Mouse (Mus musculus): ENCODE data around the gene Nol6.
A peak's percentile ranks its signal among the peaks of the same experiment; 100 is the strongest.

The Nol6 gene

DNA sequence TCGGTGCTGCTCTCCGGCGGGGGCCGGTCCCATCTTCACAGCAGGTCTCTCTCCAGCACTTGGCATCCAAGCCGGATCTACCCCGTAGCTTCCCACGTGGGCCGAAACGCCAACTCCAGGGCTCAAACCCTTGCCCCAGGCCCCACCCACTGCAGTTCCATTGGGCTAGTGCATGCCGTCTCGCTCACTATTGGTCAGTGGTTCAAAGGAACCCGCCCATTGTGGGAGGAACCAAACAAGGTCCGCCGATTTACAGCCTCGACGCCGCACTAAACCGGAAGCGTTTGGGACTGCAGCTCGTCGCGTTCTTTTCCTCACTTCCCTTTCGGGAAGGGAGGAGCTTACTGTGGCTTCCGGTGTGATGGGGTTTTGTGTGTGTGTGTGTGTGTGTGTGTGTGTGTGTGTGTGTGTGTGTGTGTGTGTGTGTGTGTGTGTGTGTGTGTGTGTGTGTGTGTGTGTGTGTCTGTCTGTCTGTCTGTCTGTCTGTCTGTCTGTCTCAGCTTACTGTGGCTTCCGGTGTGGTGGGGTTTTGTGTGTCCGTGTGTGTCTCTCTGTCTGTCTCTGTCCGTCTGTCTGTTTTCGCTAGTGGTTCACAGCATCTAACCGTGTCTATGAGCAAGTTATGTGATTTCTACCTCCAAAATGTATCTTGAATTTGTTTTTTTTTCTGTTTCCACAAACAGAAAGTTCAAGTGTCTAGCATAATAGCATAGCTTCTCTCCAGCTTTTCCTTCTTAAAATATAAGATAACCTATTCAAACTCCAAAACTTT is at the start of gene Nol6:
Gene Nol6 (minus strand): TSS at position 276 of the 772 bp plus-strand sequence.
- peak; percentile 99 for DNase-seq (ENCODE audit: inconsistent age in 2 of 2, low spot score in 1 of 2)

DNA sequence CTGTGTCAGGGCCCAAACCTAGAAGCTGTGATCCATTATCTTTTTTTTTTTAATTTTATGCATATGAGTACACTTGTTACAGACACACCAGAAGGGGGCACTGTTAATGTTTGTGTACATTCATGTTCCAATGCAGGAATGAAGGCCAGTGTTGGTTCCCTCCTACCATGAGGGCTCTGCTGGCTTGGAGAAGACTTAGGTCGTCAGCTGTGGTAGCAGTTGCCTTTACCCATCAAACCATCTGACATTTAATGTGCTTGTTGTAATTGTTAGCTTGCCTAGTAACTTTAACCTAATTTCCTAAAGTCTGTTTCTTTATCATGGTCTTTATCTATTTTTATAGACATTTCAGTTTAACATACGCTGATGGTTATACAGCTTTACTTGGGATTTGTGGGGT is 46.7 kb upstream of the Nol6 start:
- DNase-seq (ENCODE audit: inconsistent age in 2 of 2, low spot score in 1 of 2), result no peak

DNA sequence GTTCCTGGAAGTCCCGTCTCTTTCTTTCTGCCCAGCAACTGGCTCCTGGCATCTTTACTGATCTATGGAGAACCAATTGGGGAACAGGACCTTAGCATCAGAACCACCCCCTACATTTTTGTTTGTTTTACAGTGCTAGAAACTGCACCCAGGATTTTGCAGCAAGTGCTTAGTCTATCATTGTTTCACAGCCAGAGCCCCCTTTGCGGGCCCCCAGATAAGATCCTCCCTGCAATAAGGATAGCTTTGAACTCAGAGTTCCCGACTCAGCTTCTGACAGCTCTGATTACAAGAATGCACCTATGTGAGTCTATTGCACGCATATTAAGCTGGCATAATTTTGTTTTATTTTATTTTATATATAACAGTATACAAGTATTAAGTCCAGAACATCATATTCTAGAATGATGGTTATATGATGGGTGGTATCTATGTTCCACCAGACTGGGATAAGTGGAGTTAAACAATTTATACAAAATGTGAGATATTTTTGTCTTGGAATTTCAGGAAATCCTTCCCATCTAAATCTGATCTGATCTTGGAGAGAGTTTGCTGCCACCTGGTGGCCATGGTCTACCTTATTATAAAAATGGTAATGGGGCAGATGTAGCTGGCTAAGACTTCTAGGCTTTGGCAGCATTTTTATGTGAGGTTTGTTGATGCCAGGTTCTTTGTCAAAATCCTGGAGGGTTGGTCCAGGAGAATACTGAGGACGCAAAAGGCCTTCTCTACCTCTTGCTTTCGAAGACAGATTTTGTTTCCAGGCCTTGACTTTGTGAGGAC is 41.6 kb upstream of the Nol6 start:
- DNase-seq (ENCODE audit: inconsistent age in 2 of 2, low spot score in 1 of 2), result peak; percentile 66 to 91

DNA sequence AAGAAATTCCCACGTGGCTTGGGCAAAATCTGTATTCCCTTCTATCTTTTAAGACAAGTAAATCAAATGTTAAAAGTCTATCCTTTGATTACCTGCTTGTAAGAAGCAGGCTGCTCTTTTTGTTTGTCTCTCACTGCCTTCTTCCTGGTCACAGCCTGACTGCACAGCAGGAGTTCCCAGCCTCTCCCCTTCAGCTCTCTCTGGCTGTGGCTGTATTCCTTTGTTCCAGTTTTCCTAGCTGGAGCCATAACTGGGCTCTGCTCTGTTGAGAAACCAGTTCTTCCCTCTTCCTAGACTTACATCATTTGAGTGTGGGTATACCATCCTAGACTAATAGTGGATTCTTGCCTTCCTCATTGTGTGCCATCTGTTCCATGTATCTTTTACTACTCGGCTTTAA is 40.7 kb upstream of the Nol6 start:
- DNase-seq (ENCODE audit: inconsistent age in 2 of 2, low spot score in 1 of 2), result no peak

- DNase-seq (ENCODE audit: inconsistent age in 2 of 2, low spot score in 1 of 2), result no peak
These were observed 37.0 kb upstream of the Nol6 start for GRCm38 (mm10) chr4:41161232-41161631.

- no peak for DNase-seq (ENCODE audit: inconsistent age in 2 of 2, low spot score in 1 of 2)
These were observed 34.0 kb upstream of the Nol6 start for GRCm38 (mm10) chr4:41158251-41158650.

DNA sequence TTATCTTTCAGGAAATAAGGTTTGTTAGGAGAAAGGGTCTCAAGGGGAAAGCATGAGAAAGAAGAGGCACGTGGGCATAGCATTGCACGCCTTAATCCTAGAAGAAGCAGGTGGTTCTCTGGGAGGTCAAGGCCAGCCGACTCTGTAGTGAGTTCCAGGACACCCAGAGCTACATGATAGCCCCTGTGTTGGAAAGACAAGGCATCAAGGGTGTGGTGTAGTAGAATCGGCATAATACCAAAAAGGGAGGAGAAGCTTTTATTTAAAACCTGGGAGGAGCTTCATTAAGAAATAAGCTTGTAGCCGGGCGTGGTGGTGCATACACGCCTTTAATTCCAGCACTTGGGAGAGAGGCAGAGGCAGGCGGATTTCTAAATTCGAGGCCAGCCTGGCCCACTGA is 32.7 kb upstream of the Nol6 start:
- DNase-seq (ENCODE audit: inconsistent age in 2 of 2, low spot score in 1 of 2), result no peak

- peak; percentile 71 to 81 for DNase-seq (ENCODE audit: inconsistent age in 2 of 2, low spot score in 1 of 2)
These were observed 28.9 kb upstream of the Nol6 start for GRCm38 (mm10) chr4:41153146-41153545.

DNA sequence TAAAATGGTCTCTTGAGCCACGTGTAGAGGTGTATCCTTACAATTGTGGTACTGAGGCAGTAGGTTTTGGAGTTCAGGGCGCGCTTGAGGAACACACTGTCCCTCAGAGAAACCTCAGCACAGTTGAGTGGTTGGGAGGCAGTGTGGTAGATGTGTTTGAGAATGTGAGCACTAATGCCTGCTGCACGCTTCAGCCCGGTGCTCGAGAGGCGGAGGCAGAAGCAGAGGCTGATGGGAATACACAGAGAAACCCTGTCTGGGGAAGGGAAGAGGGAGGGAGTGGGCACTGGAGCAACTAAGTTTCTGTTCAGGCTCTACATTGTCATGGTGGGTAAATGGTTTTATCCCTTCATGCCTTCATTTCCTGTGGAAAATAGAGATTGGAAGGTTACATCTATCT is 26.9 kb upstream of the Nol6 start:
- no peak for DNase-seq (ENCODE audit: inconsistent age in 2 of 2, low spot score in 1 of 2)

DNA sequence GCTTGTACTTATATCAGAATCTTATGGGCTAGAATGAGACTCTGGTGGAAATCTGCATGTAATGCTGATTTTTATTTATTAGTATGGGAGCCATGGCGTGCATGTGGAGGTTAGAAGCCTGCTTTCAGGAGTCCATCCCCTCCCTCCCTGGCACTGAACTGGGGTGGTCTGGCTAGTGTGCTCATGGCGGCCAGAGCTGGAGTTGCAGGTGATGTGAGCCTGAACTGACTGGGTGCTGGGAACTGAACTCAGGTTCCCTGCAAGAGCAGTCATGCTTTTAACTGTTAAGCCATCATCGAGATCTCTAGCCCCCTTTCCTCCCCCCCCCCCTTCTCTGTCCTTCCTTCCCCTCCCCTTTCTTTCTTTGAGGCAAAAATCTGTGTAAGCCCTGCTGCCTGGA is 25.6 kb upstream of the Nol6 start:
- no peak for DNase-seq (ENCODE audit: inconsistent age in 2 of 2, low spot score in 1 of 2)

- no peak for DNase-seq (ENCODE audit: inconsistent age in 2 of 2, low spot score in 1 of 2)
These were observed 18.3 kb upstream of the Nol6 start for GRCm38 (mm10) chr4:41142601-41143000.

DNA sequence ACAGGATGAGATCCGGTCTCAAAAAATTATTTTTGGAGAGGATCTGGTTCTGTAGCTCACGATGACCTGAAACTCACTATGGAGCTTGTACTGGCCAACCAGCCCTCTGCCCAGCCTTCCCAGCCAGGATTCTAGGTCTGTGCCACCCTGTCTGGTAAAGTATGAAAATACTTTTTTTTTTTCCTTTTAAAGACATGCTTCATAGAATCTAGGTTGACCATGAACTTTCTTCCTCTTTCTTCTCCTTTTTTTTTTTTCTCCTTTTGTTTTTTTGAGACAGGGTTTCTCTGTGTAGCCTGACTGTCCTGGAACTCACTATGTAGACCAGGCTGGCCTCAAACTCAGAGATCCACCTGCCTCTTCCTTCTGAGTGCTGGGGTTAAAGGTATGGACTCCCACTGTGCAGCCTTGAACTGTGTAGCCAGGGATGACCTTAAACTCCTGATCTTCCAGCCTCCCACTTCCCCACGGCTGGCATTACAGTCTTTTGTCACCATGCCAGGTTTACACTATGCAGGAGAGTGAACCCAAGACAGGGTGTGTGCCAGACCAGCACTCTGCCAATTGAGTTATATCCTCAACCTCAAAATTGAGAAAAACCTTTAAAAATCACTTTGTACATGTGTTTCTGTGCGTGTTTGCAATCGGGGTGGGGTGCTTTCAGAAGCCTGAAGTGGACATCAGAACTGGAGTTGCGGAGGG is 16.1 kb upstream of the Nol6 start:
- DNase-seq (ENCODE audit: inconsistent age in 2 of 2, low spot score in 1 of 2), result peak in 1 of 2 experiments; percentile 63

DNA sequence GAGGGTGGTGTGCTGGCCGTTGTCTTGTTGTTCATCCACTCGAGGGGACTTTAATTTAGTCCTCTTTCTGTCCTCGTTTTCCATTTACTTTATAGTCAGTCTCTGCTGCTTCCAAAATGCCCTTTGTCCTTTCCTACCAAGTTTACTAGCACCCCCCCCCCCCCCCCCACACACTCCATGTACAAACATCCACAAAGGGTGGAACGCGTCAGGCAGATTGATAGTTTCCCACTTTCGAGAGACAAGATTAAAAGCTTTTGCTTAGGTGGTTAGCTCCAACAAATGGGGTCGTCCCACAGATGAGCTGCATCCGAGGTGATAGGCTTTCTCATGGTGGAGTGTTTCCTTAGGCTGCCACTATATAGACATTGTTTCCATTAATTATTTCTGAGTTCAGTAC is 12.6 kb upstream of the Nol6 start:
- no peak for DNase-seq (ENCODE audit: inconsistent age in 2 of 2, low spot score in 1 of 2)

DNA sequence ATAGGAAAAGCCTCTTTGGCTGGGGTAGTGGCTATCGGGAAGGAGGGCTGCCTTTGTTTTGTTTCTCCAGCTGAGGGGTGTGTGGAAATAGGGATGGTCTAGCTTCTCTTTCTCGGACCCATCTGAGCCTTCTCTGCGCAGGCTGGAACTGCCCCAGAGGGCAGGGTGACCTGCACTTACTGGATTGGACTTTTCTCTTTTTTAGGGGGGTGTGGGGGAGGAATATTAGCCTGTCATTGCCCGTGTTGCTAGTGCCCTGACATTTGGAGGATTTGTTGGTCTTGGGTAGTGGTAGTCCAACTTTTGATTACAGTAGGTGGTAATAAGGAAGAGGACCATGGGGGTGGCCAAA is 12.2 kb upstream of the Nol6 start:
- DNase-seq (ENCODE audit: inconsistent age in 2 of 2, low spot score in 1 of 2), result peak; percentile 61 to 88

DNA sequence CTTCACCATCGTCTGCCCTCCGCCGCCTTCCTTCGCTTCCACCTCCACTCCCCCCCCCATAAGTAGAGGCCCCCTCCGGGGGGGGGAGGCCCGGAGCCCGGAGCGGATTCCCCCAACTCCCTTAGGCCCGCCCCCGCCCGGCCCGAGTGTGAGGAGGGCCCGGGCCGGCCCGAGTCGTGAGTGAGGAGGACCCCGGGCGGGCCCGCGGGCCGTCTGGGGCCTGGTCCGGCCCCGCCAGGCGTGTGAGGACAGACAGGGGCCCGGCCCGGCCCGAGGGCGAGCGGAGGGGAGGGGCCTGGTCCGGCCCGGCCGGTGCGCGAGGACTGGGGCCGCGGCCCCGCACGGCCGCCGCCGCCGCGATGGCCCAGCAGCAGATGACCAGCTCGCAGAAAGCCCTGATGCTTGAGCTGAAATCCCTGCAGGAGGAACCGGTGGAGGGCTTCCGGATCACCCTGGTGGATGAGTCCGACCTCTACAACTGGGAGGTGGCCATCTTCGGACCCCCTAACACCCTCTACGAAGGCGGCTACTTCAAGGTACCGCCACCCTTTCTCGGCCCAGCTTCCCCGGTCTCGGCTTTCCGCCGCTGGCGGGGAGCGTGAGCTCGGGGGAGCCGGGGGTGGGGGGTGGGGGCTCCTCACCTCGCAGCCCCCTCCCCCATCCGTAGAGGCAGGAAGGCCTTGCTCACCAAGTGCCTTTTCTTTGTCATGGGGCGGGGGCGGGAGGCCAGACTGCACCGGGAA is 11.6 kb upstream of the Nol6 start, which contains the start of gene Ube2r2:
Gene Ube2r2 (plus strand): TSS at position 33 of the 743 bp plus-strand sequence.
- peak; percentile 80 to 93 for DNase-seq (ENCODE audit: inconsistent age in 2 of 2, low spot score in 1 of 2)

DNA sequence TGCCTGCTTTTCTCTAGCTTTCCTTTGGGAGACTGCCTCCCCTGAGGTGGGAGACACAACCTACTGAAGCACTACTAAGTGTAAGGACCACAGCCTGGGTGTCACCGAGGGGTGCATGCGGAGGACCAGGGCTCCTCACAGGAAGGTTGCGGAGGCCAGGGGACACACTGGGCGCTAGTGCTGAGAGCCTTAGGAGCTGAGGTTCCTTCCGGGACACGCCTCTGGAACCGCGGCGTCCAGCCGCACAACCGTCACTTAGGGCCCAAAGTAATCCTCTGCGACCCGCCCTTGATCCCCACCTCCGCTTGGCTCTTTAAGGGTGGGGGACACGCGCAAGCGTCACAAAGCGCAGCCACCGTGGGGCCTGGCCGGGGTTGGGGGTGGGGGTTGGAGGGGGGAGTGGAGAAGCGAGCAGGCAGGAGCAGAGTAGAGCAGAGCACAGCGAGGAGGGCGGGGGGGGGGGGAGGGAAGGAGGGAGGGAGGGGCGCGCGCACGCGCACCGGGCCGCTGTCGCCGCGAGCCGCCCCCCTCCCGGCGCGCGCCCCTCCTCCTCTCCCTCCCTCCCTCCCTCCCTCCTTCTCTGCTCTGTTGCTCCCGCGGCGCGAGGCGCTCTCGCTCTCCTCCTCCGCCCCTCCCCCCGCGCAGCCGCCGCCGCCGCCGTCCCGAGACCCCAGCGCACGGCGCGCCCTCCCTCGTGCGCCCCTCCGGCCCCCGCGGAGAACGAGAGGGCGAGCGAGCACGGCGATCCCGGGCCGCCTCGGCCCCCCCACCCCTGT is 10.9 kb upstream of the Nol6 start:
- peak; percentile 86 to 95 for DNase-seq (ENCODE audit: inconsistent age in 2 of 2, low spot score in 1 of 2)

DNA sequence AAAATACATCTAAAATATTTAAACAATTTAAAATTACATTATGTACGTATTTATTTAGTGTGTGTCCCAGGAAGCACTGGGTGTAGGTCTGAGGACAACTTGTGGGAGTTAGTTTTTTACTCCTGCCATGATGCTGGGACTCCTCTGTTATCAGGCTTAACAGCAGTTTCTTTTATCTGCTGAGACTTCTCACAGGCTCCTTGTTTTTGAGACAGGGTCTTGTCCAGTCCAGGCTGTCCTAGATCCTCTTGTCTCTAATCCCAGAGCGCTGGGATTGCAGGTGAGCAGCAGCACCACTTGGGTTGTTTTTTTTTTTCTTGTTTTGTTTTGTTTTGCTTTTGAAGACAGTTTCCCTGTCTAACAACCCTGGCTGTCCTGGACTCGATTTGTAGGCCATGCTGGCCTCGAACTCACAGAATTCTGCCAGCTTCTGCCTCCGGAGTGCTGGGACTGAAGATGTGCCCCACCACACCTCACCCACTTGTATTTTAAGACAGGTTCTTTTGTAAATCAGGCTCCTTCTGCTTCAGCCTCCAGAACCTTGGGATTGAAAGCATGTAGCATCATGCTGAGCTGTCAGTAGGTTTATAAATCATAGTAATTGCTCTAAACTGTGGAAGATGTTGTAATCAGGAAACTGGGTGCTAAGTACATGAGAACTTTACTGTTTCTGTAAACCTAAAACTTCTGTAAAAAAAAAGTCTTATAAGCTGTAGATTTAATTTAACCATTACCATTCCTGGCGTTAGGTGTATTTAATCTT is 9.5 kb upstream of the Nol6 start:
- DNase-seq (ENCODE audit: inconsistent age in 2 of 2, low spot score in 1 of 2), result peak in 1 of 2 experiments; percentile 63

- peak in 1 of 2 experiments; percentile 36 for DNase-seq (ENCODE audit: inconsistent age in 2 of 2, low spot score in 1 of 2)
These were observed 8.2 kb upstream of the Nol6 start for GRCm38 (mm10) chr4:41132471-41132870.

- DNase-seq (ENCODE audit: inconsistent age in 2 of 2, low spot score in 1 of 2), result no peak
These were observed 5.6 kb upstream of the Nol6 start for GRCm38 (mm10) chr4:41129836-41130235.
